Mouse (Mus musculus) limb, embryonic 15.5 days (tissue): ENCODE data around the gene Duox2. TPM values are rescaled to one million over a fixed set of nuclear protein-coding genes. Genes with fewer than 3 reads are reported as not detected.

ENCODE experiments used
- ATAC-seq: fragments of 200-750 bp; cut with Nextera tagmentation; 2 replicates; pipeline ENCODE4 v1.8.0; 2017; ENCODE audit warnings: low read depth, moderate TSS enrichment; ENCODE audit not compliant: insufficient number of reproducible peaks, low FRiP score, low TSS enrichment
- H3K27ac ChIP-seq: fragments of 300-500 bp; sonication (generic); 2 replicates; pipeline ENCODE4 v1.5.1; 2015; ENCODE audit warnings: moderate library complexity, mild to moderate bottlenecking, inconsistent platforms
- H3K27me3 ChIP-seq: fragments of 300-500 bp; sonication (generic); 2 replicates; pipeline ENCODE4 v1.6.1; 2015; ENCODE audit warnings: inconsistent platforms
- H3K36me3 ChIP-seq: fragments of 300-500 bp; sonication (generic); 2 replicates; pipeline ENCODE4 v1.6.1; 2015; ENCODE audit warnings: inconsistent platforms
- H3K4me1 ChIP-seq: fragments of 300-500 bp; sonication (generic); 2 replicates; pipeline ENCODE4 v1.6.1; 2015; ENCODE audit warnings: inconsistent platforms
- H3K4me2 ChIP-seq: fragments of 300-500 bp; sonication (generic); 2 replicates; pipeline ENCODE4 v1.6.1; 2015; ENCODE audit warnings: mild to moderate bottlenecking, inconsistent platforms
- H3K4me3 ChIP-seq: fragments of 300-500 bp; sonication (generic); 2 replicates; pipeline ENCODE4 v1.5.1; 2015; ENCODE audit warnings: mild to moderate bottlenecking, inconsistent platforms
- H3K9ac ChIP-seq: fragments of 300-500 bp; sonication (generic); 2 replicates; pipeline ENCODE4 v1.6.1; 2015; ENCODE audit warnings: inconsistent platforms
- H3K9me3 ChIP-seq: fragments of 300-500 bp; sonication (generic); 2 replicates; pipeline ENCODE4 v1.6.1; 2016; ENCODE audit warnings: inconsistent platforms
- WGBS: fragments of 180-500 bp; shearing (Covaris S2); methylation state at CpG from one replicate; pipeline ENCODE4 v1.1.7; 2015; 5-methylcytosine and 5-hydroxymethylcytosine counted together
- polyA plus RNA-seq: library from polyadenylated mRNA; unstranded; fragments of >200 nt; fragmentation: Nextera tagmentation; extraction: Ambion mirVana; gene quantifications from 2 replicates; pipeline ENCODE4 v1.2.1, GENCODE M21; 2015

Duox2 gene
- polyA plus RNA-seq, 1 experiment from 2014 or later: 0.13 TPM

DNA sequence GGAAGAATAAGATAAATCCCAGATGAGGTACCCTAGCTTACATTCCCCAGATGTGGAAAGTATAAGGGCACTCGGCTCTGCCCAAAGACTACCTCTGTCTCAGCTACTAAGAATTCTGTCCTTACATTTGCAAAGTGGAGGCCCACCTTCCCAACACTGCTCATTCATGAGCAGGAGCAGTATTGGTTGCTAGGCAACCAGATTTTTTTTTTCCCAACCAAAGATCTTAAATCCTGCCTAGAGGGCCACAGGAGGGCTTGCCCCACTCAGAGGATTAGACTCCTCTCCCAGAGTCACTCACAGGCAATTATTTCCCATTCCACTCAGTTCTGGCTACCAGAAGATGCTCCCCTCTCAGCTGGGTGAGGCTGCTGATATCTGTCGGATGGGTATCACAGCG is 33.6 kb downstream of the Duox2 start:
- Histone ChIP-seq H3K4me2 (no peak overlapping the region), H3K9me3 (no peaks in the 10 kb centered on the region), H3K27me3 (no peaks in the 10 kb centered on the region), H3K9ac (no peak overlapping the region), H3K27ac (no peak overlapping the region), H3K36me3 (0 out of 2 replicates have a peak, but pooled peaks cover 3% of the 10 kb centered on the region), H3K4me1 (no peaks in the 10 kb centered on the region), H3K4me3 (no peak overlapping the region)
- no peak for ATAC-seq
- 71% methylated on average over 3 of the region's 3 CpGs for WGBS

DNA sequence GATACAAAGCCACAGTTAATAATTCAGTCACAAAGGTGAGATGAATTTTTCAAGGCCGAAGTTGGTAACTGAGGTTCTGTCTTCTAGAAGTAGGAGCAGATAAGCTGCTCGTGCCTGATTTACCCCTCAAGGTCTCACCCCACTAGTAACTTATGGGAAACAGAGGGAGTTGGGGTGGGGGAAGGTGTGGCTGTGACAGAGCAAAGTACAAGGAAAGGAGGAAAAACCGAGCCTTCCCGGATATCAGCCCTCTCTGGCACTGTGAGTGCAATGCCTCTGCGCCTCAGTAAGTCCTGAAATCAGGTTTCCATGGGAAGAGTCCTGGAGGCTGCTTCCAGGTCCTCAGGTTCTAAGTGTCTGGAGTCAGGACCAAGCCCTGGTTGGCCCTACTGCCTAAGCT is 37.5 kb downstream of the Duox2 start:
- H3K4me1 ChIP-seq: no peaks in the 10 kb centered on the region
- no peaks in the 10 kb centered on the region for H3K9me3 ChIP-seq
- H3K4me3 ChIP-seq: no peak overlapping the region
- H3K27ac ChIP-seq: no peak overlapping the region
- WGBS: 73% methylated on average over 5 of the region's 5 CpGs
- H3K36me3 ChIP-seq: 0 out of 2 replicates have a peak, but pooled peaks cover 5% of the 10 kb centered on the region
- H3K4me2 ChIP-seq: no peak overlapping the region
- H3K9ac ChIP-seq: no peak overlapping the region
- no peaks in the 10 kb centered on the region for H3K27me3 ChIP-seq
- no peak for ATAC-seq

DNA sequence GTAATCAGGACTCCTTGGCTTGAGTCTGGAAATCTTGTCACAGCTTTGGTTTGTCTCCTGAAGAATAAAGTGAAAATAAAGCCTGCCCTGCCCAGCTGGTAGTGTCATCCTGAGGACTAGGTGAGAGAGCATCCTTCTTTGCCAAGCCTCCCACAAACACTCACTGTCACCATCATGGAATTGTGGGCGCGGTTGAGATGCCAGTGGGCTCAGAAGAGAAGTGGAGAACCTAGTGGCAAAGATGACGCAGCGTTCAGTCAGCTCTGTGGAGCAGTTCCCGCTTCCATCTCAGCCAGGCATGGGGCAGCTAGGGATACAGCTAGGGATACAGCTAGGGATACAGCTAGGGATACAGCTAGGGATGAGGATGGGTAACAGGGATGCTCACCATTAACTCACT is 42.3 kb downstream of the Duox2 start:
- 92% methylated on average over 5 of the region's 5 CpGs for WGBS
- 0 out of 2 replicates have a peak, but pooled peaks cover 5% of the 10 kb centered on the region for H3K36me3 ChIP-seq
- H3K9ac ChIP-seq: no peak overlapping the region
- H3K27me3 ChIP-seq: no peaks in the 10 kb centered on the region
- no peak overlapping the region for H3K4me3 ChIP-seq
- H3K27ac ChIP-seq: no peak overlapping the region
- no peak overlapping the region for H3K4me2 ChIP-seq
- no peaks in the 10 kb centered on the region for H3K4me1 ChIP-seq
- no peak for ATAC-seq
- H3K9me3 ChIP-seq: no peaks in the 10 kb centered on the region

DNA sequence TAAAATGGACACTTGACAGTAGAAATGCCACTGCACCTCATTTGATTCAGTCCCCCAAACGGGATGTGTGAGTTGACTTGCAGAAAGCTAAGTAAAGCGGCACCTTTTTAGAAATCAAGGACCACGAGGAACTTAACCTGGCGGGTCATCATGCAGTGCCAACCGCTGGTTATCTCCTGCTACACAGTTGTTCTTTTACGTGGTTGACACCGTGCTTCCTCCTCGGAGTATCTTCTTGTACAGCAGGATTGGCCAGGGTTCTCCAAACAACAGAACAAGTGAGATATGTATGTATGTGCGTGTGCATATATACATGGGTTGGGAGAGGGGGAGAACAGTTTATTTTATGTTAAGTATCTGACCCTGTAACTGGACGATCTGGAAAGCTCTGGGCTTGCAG is 50.5 kb downstream of the Duox2 start:
- Histone ChIP-seq H3K36me3 (no peaks in the 10 kb centered on the region), H3K9ac (no peak overlapping the region), H3K4me2 (no peak overlapping the region), H3K9me3 (no peaks in the 10 kb centered on the region), H3K27me3 (no peaks in the 10 kb centered on the region), H3K4me1 (no peaks in the 10 kb centered on the region), H3K27ac (no peak overlapping the region), H3K4me3 (no peak overlapping the region)
- WGBS: 89% methylated on average over 10 of the region's 10 CpGs
- ATAC-seq: no peak

DNA sequence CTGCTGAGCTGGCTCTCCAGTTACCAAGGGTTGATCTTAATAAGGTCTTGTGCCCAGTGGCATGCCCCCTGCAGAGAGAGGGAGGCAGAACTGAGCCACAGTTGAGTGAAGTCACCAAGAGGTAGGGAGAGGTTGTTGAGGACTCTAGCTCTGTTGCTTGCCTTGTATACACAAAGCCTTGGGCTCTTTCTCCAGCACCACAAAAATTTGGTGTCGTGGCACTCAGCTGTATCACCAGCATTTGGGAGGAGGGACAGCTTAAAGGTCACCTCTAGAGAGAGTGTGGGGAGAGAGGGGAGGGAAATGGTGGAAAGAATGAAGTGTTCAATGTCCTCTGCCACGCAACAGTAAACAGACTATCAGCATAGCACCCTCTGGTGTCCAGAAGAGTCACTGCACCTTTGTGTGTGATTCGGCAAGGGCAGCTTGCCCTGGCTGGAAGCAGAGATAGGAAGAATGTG is 54.5 kb downstream of the Duox2 start:
- H3K9me3 ChIP-seq: no peaks in the 10 kb centered on the region
- 4% methylated on average over 3 of the region's 3 CpGs for WGBS
- H3K4me1 ChIP-seq: no peaks in the 10 kb centered on the region
- H3K27me3 ChIP-seq: no peaks in the 10 kb centered on the region
- H3K4me2 ChIP-seq: no peak overlapping the region
- no peak overlapping the region for H3K4me3 ChIP-seq
- no peaks in the 10 kb centered on the region for H3K36me3 ChIP-seq
- H3K27ac ChIP-seq: no peak overlapping the region
- no peak overlapping the region for H3K9ac ChIP-seq
- ATAC-seq: no peak

DNA sequence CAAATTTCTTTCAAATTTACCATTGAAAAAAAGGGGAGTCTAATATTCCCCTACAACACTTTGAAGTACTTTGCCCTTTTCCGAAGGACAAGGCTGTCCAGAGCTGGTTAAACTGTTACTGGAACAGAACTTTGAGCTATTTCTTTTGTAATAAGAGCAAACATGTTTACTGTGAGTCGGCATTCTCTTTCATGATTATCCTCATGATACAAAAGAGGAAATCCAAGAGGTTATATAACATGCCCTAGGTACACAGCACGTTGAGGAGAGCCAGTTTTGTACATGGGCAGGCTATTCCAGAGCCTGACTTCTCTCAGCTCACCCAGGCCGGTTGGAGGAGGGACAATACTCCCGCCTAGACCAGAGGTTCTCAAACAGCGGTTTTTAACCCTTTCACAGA is 56.3 kb downstream of the Duox2 start:
- Histone ChIP-seq H3K4me2 (no peak overlapping the region), H3K9me3 (no peaks in the 10 kb centered on the region), H3K27ac (no peak overlapping the region), H3K4me1 (no peaks in the 10 kb centered on the region), H3K4me3 (no peak overlapping the region), H3K27me3 (no peaks in the 10 kb centered on the region), H3K9ac (no peak overlapping the region), H3K36me3 (no peaks in the 10 kb centered on the region)
- WGBS: 64% methylated on average over 6 of the region's 6 CpGs
- no peak for ATAC-seq

DNA sequence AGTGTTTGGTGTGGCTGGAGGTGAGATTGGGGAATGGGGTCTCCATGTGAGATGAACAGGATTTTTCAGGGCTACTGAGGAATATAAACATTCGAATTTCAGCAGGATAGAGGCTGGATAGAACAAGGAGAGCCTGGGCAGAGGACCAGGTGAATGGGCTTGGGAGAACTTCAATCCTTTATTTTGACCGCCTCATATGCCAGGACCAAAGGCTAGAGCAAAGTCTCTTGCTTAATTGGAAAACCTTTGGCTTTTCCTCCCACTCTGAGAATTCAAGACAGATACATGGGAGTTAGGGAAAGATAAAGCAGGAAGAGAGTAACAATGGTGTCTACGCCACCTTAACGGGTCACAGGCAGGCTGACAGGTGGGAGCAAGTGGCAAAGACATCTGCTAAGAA is 57.0 kb downstream of the Duox2 start:
- H3K4me3 ChIP-seq: no peak overlapping the region
- H3K27me3 ChIP-seq: no peaks in the 10 kb centered on the region
- no peaks in the 10 kb centered on the region for H3K36me3 ChIP-seq
- no peak overlapping the region for H3K9ac ChIP-seq
- ATAC-seq: no peak
- no peak overlapping the region for H3K27ac ChIP-seq
- H3K4me1 ChIP-seq: peaks cover 1% of the 10 kb centered on the region; the same call in 1 of the 2 replicates
- H3K4me2 ChIP-seq: no peak overlapping the region
- H3K9me3 ChIP-seq: no peaks in the 10 kb centered on the region
- 82% methylated on average over 4 of the region's 4 CpGs for WGBS

DNA sequence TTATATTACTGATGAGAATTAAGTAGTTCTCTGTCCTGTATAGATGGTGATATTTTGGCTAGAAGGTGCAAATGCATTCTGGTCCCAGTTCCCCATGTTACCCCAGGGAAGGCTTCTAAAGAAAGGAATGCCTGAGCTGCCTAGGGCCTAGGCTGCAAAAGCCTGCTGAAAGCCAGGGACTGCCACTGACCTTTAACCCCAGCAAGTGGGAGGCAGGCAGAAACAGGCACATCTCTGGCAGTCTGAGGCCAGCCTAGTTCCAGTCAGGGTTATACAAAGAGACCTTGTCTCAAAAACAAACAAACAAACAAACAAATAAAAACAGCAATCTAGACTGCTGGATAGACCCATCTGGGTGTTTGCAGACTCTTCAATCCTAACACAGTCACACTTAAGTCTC is 57.5 kb downstream of the Duox2 start:
- no peak for ATAC-seq
- Histone ChIP-seq H3K4me3 (no peak overlapping the region), H3K9me3 (no peaks in the 10 kb centered on the region)

DNA sequence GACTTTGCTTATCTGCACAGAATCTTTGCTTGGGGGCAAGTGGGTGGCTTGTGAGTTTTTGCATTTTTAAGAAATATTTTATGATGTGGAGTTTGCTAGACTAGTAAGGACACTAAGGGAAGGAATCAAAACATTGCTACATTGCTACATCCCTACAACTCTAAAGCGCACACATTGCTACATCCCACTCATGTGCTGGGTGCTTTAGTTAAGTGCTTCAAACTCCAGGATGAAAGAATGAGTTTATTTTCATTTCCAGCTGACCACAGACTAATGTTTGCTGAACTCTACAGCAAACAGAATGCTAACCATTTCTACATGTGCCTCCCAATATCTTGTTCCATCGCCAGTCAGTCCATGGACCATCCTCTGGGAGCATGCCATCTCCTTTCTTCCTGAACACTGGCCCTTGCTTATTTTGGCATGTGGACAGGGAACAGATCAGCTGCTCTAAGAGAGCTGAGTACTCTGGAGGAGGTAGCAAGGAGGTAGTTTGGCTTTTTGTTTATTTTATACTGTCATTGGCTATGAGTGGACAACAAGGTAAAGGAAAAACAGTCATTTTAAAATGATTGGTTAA is 60.3 kb downstream of the Duox2 start:
- no peak overlapping the region for H3K4me2 ChIP-seq
- WGBS: 90% methylated on average over 2 of the region's 2 CpGs
- no peaks in the 10 kb centered on the region for H3K9me3 ChIP-seq
- ATAC-seq: no peak
- H3K27ac ChIP-seq: no peak overlapping the region
- H3K4me1 ChIP-seq: peaks cover 13% of the 10 kb centered on the region; the same call in 1 of the 2 replicates
- H3K4me3 ChIP-seq: no peak overlapping the region
- no peaks in the 10 kb centered on the region for H3K36me3 ChIP-seq
- H3K27me3 ChIP-seq: no peaks in the 10 kb centered on the region
- no peak overlapping the region for H3K9ac ChIP-seq

More for the DNA sequence above, 57.5 kb downstream of the Duox2 start:
- Histone ChIP-seq H3K4me1 (peaks cover 3% of the 10 kb centered on the region; the same call in 1 of the 2 replicates), H3K4me2 (no peak overlapping the region), H3K36me3 (no peaks in the 10 kb centered on the region), H3K27ac (no peak overlapping the region), H3K27me3 (no peaks in the 10 kb centered on the region), H3K9ac (no peak overlapping the region)

DNA sequence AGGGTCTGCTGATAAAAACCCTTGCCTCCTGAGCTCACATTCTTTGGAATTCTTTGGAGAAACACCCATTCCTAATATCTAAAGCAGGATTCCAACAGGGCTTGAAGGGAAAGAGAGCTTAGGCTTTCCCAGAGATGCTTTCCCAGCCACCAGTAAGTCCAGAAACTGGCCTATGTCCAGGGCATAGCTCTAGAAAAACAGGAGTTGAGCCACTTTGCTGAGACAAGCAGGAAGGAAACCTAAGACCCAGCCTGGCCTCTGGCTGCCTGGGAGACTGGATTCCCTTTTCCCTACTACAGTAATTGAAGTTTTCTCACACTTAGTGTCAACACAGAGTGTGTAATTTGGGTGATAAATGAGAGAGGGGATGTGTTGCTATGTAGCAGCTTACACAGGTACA is 61.9 kb downstream of the Duox2 start:
- ATAC-seq: no peak
- no peak overlapping the region for H3K4me3 ChIP-seq
- no peaks in the 10 kb centered on the region for H3K27me3 ChIP-seq
- H3K4me2 ChIP-seq: no peak overlapping the region
- H3K27ac ChIP-seq: no peak overlapping the region
- no peaks in the 10 kb centered on the region for H3K36me3 ChIP-seq
- H3K9me3 ChIP-seq: no peaks in the 10 kb centered on the region
- peaks cover 13% of the 10 kb centered on the region; the same call in 1 of the 2 replicates for H3K4me1 ChIP-seq
- H3K9ac ChIP-seq: no peak overlapping the region

DNA sequence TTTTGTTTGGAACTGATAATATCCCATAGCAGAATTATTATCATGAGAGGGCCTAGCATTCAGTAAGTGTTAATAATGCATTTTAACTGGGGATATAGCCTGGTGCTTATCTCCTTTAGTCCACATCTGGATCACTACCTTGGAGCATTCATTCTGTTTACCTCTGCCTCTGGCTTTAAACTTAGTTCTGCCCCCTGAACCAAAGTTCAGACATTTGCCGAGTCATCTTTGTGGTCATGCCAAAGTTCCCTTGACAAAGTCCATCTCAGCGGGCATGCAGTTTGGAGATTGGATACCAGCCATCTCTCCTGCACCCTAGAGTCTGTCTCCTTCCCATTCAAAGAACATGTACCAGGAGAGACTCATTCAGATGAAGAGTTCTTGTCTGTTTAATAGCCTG is 62.8 kb downstream of the Duox2 start:
- peak overlapping the region; percentile 81 for H3K4me2 ChIP-seq
- no peak for ATAC-seq
- H3K9ac ChIP-seq: no peak overlapping the region
- H3K9me3 ChIP-seq: no peaks in the 10 kb centered on the region
- H3K4me3 ChIP-seq: peak overlapping the region; percentile 60
- 82% methylated on average over 2 of the region's 2 CpGs for WGBS
- no peak overlapping the region for H3K27ac ChIP-seq
- H3K4me1 ChIP-seq: peaks cover 13% of the 10 kb centered on the region; the same call in 1 of the 2 replicates
- H3K27me3 ChIP-seq: no peaks in the 10 kb centered on the region
- H3K36me3 ChIP-seq: no peaks in the 10 kb centered on the region

DNA sequence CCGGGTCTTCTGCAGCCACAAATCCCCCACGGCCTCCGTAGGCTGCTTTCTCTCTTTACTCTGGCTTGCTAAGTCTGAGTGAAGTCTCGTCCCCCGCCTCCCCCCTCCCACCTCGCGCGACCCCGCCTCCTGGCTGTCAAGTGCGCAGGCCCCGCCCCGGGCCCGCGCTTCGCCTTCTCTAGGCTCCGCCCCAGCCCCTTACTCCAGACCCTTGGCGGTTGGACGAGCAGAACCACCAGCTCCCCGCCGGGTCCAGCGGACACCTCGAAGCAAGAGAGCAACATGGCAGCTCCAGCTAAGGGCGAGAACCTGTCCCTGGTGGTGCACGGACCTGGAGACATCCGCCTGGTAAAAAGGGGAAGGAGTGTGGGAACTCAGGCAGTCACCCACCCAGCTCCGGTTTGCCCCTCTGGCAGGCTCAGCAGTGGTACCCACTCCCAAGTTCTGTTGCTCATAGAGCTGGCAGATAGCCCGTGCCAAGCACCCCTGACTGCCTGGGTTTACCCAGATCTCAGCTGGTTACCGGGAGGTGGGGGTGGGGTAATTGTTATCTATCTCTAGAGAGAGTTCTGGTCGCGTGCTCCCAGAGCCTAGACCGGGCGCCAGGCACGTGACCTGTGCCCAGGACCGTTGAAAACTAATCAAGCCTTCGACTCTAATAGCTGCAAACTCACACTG is 63.5 kb downstream of the Duox2 start, which contains the start of gene Sord:
Sord (plus strand) TSS at position 139 of the 678 bp plus-strand sequence.
- WGBS: under 1% methylated on average over 34 of the region's 35 CpGs
- H3K4me1 ChIP-seq: peaks cover 13% of the 10 kb centered on the region; the same call in 1 of the 2 replicates
- H3K36me3 ChIP-seq: no peaks in the 10 kb centered on the region
- ATAC-seq: peak; percentile 88
- H3K27me3 ChIP-seq: no peaks in the 10 kb centered on the region
- no peaks in the 10 kb centered on the region for H3K9me3 ChIP-seq
- peak within 1 kb of the TSS; percentile 26 for H3K9ac ChIP-seq
- H3K4me3 ChIP-seq: peak within 1 kb of the TSS; percentile 60
- peak within 1 kb of the TSS; percentile 80; the same call in 1 of the 2 replicates for H3K27ac ChIP-seq
- H3K4me2 ChIP-seq: peak within 1 kb of the TSS; percentile 81
